Mouse (Mus musculus): Measurements from ENCODE around the gene E130208F15Rik. TPM values are rescaled to one million over a fixed set of nuclear protein-coding genes. Genes with fewer than 3 reads are reported as not detected.

The E130208F15Rik gene
- polyA plus RNA-seq, 1 experiment: not detected

GRCm38 (mm10) chr7:30300914-30301313, 20.6 kb upstream of the E130208F15Rik start:
- no peak overlapping the region for H3K4me3 ChIP-seq (ENCODE audit: insufficient read depth, low read length)
- no peak overlapping the region for H3K27ac ChIP-seq (ENCODE audit: insufficient read depth, low read depth, low read length)
- TF ChIP-seq POLR2A (IDR thresholded peaks at IDR 0.05; ENCODE audit: borderline replicate concordance, low read depth, low read length) (no peak), CTCF (IDR thresholded peaks at IDR 0.05; ENCODE audit: low read depth, low read length) (peak; percentile 70)
- H3K4me1 ChIP-seq (ENCODE audit: control insufficient read depth, insufficient read depth, low read length): no peaks in the 10 kb centered on the region

- TF ChIP-seq POLR2A (IDR thresholded peaks at IDR 0.05; ENCODE audit: borderline replicate concordance, low read depth, low read length) (no peak), CTCF (IDR thresholded peaks at IDR 0.05; ENCODE audit: low read depth, low read length) (no peak)
- no peak overlapping the region for H3K27ac ChIP-seq (ENCODE audit: insufficient read depth, low read depth, low read length)
- peaks cover 9% of the 10 kb centered on the region for H3K4me1 ChIP-seq (ENCODE audit: control insufficient read depth, insufficient read depth, low read length)
- no peak overlapping the region for H3K4me3 ChIP-seq (ENCODE audit: insufficient read depth, low read length)
Measured at GRCm38 (mm10) chr7:30306083-30306779, 15.3 kb upstream of the E130208F15Rik start.

DNA sequence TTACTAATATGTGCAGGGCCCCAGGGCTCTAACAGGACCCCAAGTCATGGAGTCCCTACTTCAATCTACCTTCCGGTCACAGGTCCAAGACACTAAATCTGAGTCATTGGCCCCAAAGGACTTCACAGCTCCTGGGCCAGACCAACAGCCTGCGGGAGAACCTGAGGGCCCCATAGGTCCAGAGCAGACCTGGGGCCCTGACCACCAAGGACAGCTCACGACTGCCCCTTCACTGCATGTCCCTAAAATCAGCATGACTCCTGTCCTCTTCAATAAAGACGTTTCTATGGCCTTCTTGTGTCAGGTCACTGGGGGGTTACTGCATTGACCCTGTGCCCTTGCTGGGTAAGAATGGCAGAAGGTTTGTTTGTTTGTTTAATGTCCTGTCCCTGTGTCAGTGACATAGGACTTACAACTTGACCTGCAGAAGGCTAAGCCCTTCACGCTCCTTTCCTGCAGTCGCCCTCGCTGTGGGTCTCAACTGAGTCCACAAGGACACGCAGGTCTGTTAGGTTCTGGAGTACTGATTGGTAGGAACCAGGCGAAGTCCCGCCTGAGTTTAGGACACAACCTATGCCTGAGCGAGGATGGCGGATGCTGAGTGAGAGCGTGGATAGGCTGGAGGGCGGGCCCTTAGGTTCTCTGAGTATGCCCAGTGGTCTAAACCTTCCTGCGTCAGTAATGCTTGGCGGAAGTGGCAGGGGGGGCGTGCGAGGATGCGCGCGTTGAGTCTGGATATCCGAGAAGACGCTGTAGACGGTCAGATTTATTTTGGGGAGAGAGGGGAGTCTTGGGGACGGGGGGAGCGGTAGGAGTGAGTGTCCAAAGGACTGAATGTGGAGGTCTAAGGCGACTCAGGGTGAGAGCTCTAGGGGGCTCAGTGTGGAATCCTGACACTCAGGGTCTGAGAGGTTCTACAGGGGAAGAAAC, 13.2 kb upstream of the E130208F15Rik start, which contains the start of gene Alkbh6:
Alkbh6 (plus strand) TSS at position 642 of the 930 bp plus-strand sequence.
- Histone ChIP-seq H3K27ac (ENCODE audit: insufficient read depth, low read depth, low read length) (peak within 1 kb of the TSS; percentile 17; the same call in 1 of the 2 replicates), H3K4me1 (ENCODE audit: control insufficient read depth, insufficient read depth, low read length) (peaks cover 9% of the 10 kb centered on the region), H3K4me3 (ENCODE audit: insufficient read depth, low read length) (peak within 1 kb of the TSS; percentile 85)
- no peak for TF ChIP-seq CTCF (IDR thresholded peaks at IDR 0.05; ENCODE audit: low read depth, low read length)
- no peak for TF ChIP-seq POLR2A (IDR thresholded peaks at IDR 0.05; ENCODE audit: borderline replicate concordance, low read depth, low read length)

- no peak overlapping the region for H3K27ac ChIP-seq (ENCODE audit: insufficient read depth, low read depth, low read length)
- H3K4me1 ChIP-seq (ENCODE audit: control insufficient read depth, insufficient read depth, low read length): peaks cover 9% of the 10 kb centered on the region
- peak overlapping the region; percentile 85 for H3K4me3 ChIP-seq (ENCODE audit: insufficient read depth, low read length)
- TF ChIP-seq POLR2A (IDR thresholded peaks at IDR 0.05; ENCODE audit: borderline replicate concordance, low read depth, low read length): no peak
- no peak for TF ChIP-seq CTCF (IDR thresholded peaks at IDR 0.05; ENCODE audit: low read depth, low read length)
Measured at GRCm38 (mm10) chr7:30309395-30310129, 12.0 kb upstream of the E130208F15Rik start.

GRCm38 (mm10) chr7:30310136-30310535, 11.4 kb upstream of the E130208F15Rik start:
- Histone ChIP-seq H3K4me3 (ENCODE audit: insufficient read depth, low read length) (no peak overlapping the region), H3K4me1 (ENCODE audit: control insufficient read depth, insufficient read depth, low read length) (peaks cover 9% of the 10 kb centered on the region), H3K27ac (ENCODE audit: insufficient read depth, low read depth, low read length) (no peak overlapping the region)
- TF ChIP-seq POLR2A (IDR thresholded peaks at IDR 0.05; ENCODE audit: borderline replicate concordance, low read depth, low read length): no peak
- TF ChIP-seq CTCF (IDR thresholded peaks at IDR 0.05; ENCODE audit: low read depth, low read length): no peak

DNA sequence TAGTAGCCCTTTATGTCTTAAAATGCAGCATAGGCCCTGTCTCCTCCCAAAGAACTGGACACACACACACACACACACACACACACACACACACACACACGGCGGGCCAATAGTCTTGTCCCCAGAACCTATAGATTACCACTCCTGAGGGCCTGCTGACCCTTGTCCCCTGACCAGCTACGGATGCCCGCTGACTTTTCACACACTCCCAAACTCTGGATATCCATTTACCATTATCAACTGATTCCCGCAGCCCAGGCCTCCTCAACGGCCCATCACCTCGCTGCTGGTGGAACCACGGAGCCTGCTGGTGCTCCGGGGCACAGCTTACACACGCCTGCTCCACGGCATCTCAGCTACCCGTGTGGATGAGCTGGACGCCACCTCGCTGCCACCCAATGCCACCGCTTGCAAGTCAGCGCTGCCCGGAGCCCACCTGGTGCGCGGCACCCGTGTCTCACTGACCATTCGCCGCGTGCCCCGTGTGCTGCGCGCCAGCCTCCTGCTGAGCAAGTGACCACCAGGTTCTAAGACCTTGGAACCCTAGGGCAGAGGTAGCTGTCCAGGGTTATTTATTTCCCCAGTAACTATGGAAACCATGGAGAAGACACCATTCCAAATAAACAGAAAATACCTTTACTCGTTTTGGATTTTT, 7.7 kb upstream of the E130208F15Rik start:
- TF ChIP-seq POLR2A (IDR thresholded peaks at IDR 0.05; ENCODE audit: borderline replicate concordance, low read depth, low read length) (no peak), CTCF (IDR thresholded peaks at IDR 0.05; ENCODE audit: low read depth, low read length) (no peak)
- H3K4me3 ChIP-seq (ENCODE audit: insufficient read depth, low read length): no peak overlapping the region
- no peak overlapping the region for H3K27ac ChIP-seq (ENCODE audit: insufficient read depth, low read depth, low read length)
- H3K4me1 ChIP-seq (ENCODE audit: control insufficient read depth, insufficient read depth, low read length): peaks cover 5% of the 10 kb centered on the region; the same call in 1 of the 2 replicates

GRCm38 (mm10) chr7:30314721-30315155, 6.8 kb upstream of the E130208F15Rik start, which contains the start of gene Syne4:
TSS of gene Syne4 (plus strand) at chr7:30314807.
- no peak for TF ChIP-seq CTCF (IDR thresholded peaks at IDR 0.05; ENCODE audit: low read depth, low read length)
- TF ChIP-seq POLR2A (IDR thresholded peaks at IDR 0.05; ENCODE audit: borderline replicate concordance, low read depth, low read length): no peak
- no peak within 1 kb of the TSS for H3K4me3 ChIP-seq (ENCODE audit: insufficient read depth, low read length)
- H3K4me1 ChIP-seq (ENCODE audit: control insufficient read depth, insufficient read depth, low read length): peaks cover 2% of the 10 kb centered on the region; the same call in 1 of the 2 replicates
- no peak within 1 kb of the TSS for H3K27ac ChIP-seq (ENCODE audit: insufficient read depth, low read depth, low read length)

DNA sequence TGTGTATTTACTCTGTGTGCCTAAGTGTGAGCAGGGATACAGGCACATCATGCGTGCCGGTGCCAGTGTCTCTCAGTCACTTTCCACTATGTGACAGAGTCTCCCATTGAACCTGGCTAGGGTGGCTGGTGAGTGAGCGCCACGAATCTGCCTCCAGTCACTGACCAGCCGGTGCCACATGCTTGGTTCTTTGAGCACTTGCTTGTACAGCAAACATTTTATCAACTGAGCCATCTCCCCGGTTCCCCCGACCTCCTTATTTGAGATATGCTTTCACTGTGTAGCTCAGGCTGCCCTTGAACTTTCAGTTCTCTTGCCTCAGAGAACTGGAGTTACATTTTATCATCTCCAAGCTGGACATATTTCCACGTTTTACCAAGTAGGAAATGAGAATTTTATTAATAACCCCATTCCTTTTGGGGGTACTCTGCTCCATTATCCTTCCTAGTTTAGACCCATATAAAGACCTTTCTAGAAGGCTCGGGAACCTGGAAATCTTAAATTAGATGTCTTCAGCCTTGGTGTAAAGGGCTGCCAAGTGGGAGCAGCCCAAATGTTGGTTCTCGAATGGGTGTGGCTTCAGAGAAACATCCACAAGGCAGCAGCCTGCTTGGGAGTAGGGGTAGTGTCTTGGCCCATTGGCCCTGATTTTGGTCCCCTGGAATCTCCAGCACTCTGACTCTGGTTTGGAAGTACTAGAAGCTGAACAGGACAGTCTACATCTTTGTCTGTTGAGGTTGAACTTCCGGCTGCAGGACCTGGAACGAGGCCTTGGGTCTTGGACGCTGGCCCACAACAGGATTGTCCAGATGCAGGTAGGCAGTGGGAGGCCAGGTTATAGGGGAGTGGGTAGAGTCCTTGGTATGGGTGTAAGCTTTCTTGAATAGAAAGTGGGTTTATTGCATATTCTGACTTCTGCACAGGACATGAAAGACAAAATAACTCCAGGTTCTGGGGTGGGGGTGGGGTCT, 5.7 kb upstream of the E130208F15Rik start:
- Histone ChIP-seq H3K27ac (ENCODE audit: insufficient read depth, low read depth, low read length) (no peak overlapping the region), H3K4me1 (ENCODE audit: control insufficient read depth, insufficient read depth, low read length) (peaks cover 3% of the 10 kb centered on the region), H3K4me3 (ENCODE audit: insufficient read depth, low read length) (no peak overlapping the region)
- TF ChIP-seq POLR2A (IDR thresholded peaks at IDR 0.05; ENCODE audit: borderline replicate concordance, low read depth, low read length): no peak
- TF ChIP-seq CTCF (IDR thresholded peaks at IDR 0.05; ENCODE audit: low read depth, low read length): no peak
